Mouse (Mus musculus) T-cell, adult 2 months (primary cell): Measurements from ENCODE around the gene A530084C06Rik.

Experiments used
- DNase-seq: peaks from one replicate; pipeline ENCODE4 v3.0.0; 2022; ENCODE audit warnings: low spot score

Gene A530084C06Rik

DNA sequence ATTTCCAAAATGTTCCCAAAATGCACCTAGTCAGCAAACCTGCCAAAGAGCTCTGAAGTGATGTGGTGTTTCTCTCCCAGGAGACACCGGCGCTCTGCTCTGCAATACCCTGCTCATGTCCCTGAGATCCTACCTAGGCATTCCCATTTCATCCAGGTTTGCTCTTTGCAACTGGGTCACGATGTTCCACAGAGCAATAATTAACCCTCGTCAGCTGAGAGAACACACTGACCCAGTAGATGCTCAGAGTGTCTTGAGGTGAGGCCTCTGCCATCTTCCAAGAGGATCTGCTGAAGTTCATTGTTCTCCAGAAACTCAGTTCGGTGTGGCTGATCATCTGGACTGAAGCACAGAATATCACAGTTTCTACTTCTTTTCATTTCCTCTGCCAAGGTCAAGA, 16.1 kb downstream of the A530084C06Rik start:
- no peak for DNase-seq

DNA sequence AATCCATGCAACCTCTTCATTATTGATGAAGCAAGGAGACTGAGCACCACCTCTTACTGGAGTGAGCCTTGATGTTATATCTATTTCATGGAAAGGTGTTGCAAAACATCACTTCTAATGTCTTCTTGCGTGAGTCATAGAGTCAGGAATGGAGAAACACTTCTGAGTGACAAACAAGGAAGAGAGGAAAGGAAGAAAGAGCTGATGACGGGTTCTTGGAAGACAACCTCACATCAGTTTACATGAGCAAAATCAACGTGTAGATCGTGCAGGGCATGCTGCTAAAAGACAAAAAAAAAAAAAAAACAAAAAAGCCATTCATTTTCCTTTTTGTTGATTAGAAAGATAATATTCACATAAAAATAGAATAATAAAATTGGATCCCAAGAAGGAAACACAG, 24.4 kb downstream of the A530084C06Rik start:
- no peak for DNase-seq

DNA sequence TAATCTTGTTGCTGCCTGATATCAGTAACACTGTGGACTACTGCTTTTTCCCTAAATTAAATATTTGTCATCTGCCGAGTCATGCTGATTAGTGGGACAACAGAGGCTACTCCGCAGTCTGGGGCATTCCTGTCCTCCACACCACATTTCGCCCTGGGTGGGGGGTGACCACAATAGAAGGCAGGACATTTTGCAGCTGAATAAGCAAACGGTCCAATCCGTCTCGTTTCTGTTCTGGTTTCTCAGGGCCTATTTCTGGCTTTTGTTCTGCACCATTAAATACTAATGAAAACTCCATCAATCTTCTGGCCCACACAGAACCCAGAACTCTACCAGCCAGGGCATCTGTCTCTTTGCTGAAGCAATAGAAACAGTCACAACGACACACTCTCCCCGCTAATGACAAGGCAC, 27.5 kb downstream of the A530084C06Rik start:
- DNase-seq = no peak

DNA sequence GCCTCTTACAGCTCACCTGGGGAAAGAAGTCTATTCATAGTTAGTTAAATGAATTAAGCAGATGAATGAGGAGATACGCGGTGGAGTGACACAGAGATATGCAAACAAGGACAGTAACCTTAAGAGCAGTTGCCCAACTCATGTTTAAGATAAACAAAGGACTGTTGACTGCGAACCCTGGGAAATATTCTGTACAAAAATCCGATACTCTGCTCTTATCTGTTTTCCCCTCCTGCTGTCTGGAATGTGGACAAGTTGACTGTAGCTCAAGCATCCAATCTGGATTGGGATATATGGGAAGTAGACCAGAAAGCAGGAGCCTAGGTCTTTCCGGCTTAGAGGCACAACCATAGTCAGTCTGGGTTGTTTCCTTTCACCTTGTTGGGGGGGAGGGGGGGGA, 27.9 kb downstream of the A530084C06Rik start:
- no peak for DNase-seq

DNA sequence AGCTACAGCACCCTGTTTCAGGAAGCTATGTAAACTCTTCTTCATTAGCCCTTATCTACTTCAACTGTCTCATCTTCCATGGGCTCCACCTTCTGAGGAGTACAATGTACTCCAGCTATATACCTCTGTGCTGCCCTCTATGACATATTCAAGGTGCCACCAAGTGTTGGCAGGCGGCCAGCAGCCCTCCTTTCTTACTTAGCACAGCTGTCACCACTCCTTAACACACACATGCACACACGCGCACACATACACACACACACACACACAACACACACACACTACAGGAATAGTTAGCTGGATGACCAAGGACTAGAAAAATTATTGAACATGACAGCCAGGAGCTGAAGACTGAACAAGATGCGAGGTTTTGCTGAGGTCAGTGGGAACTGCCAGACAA, 34.2 kb downstream of the A530084C06Rik start:
- DNase-seq = no peak

DNA sequence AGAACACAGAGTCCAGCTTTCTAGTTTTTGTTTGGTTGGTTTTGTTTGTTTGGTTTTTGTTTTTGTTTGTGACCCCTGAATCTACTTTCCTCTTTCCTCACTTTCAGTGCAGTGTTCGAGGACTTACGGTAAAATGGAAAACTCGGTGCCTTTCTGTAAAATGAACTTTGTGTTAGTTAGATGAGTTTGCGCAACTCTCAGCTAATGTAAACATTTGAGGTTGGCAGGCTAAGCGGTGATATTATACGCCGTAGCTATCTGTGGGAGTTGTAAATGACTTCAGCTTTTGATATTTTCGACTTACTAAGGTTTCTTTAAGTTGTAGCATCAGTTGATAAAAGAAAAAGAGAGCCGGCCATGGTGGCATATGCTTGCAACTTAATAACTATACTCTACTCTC, 40.2 kb downstream of the A530084C06Rik start:
- no peak for DNase-seq

DNA sequence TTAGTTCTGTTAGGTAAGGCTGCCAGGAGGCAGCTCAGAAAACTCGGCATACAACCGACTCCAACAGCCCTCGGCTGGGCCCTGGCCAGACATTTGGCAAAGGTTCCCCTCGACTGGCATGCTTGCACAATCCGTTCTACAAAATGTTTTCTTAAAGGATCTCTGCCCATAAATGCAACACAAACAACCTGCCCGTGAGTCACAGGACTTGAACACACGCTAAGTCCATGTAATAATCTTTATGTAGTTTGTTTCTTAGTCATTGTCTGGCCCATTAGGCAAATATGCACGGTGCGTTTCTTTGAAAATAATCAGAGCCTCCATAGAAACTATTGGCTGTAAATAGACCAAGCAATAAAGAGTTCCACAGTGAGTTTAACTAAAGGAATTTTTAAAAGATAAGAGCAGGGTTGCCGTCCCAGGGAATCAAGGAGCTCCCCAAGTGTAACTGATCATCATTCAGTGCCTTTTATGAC, 40.7 kb downstream of the A530084C06Rik start:
- DNase-seq = no peak

DNA sequence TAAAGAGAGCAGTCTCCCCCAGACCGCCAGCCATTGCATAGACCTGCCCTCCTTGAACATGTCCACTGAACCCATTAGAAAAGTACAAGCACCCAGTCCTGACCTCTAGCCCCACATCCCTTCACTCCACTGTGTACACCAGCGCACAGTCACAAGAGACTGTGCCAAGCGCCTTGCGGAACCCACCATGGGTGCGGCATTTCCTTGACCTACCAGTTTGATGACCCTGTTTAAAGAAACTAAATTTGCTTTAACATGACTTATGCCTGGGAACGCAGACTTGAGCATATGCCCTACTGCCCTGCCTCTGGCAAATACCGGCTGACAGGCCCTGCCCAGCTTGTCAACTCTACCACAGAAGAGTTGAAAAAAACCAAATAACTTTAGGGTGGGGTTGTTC, 43.9 kb downstream of the A530084C06Rik start:
- no peak for DNase-seq

DNA sequence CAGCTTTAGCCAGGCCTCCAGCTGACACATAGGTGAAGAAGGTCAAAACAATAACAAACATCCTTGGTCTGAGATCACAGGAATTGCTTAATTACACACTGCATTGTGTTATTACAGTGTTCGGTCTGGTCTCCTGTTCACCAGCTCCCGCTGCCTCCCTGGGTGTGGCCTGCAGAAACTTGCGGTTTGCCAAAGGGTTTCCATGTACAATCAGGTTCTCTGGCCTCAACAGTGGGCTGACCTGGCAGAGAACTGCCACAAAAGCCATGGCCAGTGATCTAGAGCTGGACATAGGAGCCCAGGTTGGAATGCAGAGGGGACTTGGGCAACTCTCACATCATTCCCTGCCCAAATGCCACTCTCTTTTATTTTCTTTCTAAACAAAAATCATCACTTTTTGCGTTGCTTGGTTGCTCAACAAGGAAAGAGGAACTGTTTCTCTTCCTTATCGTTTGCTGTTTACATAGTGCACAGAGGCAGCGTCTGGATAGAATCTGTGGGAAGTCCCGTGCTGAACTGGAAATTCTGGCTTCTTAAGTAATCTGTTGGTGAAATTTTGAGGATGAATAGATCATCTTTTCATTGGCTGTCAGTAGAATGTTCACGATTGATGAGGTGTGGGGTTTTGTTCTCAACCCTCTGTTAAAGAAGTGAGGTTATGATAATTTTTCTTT, 52.5 kb downstream of the A530084C06Rik start:
- no peak for DNase-seq
